Mouse (Mus musculus): Measurements from ENCODE around the gene Btk. TPM values are rescaled to one million over a fixed set of nuclear protein-coding genes. Genes with fewer than 3 reads are reported as not detected.
"Not testable (repeated sequence)": the region's sequence is repeated elsewhere in the genome, so short reads cannot be mapped to it uniquely, and the experiment has no call there.

Btk gene
- polyA plus RNA-seq, 1 experiment from 2014 or later = 1.2 TPM

DNA sequence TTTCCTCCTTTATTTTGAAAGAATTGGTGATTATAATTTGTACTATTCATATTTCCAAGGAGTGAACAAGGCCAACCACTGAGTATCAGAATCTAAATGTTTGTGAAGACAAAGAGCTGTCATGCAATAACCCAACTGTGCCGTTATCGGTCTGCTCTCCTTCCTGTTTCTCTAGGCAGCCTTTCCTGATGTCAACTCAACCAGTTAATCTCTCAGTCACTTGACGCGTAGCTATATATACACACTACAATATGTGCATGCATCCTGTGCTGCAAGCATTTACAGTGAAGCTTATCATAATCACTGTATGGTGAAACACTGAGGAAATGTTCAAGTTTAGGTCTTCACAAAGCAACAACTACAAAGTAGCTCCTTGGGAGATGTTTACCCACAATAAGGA, 19.0 kb downstream of the Btk start:
- no peak overlapping the region for H3K27ac ChIP-seq
- no peaks in the 10 kb centered on the region for H3K36me3 ChIP-seq
- no peaks in the 10 kb centered on the region for H3K4me1 ChIP-seq
- H3K9me3 ChIP-seq = no peaks in the 10 kb centered on the region
- no peak overlapping the region for H3K4me2 ChIP-seq (replicated peaks)
- ATAC-seq (ENCODE audit: low FRiP score, low read depth) = no peak
- no peak overlapping the region for H3K4me3 ChIP-seq
- no peak overlapping the region for H3K9ac ChIP-seq
- 83% methylated on average over 4 of the region's 4 CpGs for WGBS
- H3K27me3 ChIP-seq (replicated peaks) = no peaks in the 10 kb centered on the region

DNA sequence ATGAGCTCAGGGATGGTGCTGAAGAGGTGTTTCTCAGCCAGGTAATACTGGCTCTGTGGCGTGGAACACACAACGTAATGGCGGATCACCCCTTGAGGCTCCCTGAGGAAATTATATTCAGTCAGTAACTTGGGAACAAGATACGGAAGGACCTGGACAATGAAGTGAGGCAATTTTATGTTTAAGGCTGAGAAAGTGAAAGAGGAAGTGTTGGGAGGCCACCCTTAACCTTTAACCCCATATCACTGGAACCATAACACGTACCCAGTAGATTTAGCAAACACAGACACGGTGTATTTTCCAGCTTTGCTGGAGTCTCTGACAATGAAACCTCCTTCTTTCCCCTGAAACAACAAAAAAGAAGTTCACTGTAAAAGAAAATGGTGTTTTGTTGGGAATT, 28.9 kb downstream of the Btk start:
- Histone ChIP-seq H3K36me3 (no peaks in the 10 kb centered on the region), H3K4me3 (no peak overlapping the region), H3K9ac (no peak overlapping the region), H3K4me2 (replicated peaks) (no peak overlapping the region), H3K27ac (no peak overlapping the region), H3K4me1 (no peaks in the 10 kb centered on the region), H3K9me3 (no peaks in the 10 kb centered on the region), H3K27me3 (replicated peaks) (no peaks in the 10 kb centered on the region)
- ATAC-seq (ENCODE audit: low FRiP score, low read depth) = no peak
- 81% methylated on average over 6 of the region's 6 CpGs for WGBS

- 82% methylated on average over 4 of the region's 4 CpGs for WGBS
- ATAC-seq (ENCODE audit: low FRiP score, low read depth) = no peak
These were observed 30.0 kb downstream of the Btk start for GRCm38 (mm10) chrX:134553326-134553725.

GRCm38 (mm10) chrX:134550903-134551302, 32.5 kb downstream of the Btk start:
- ATAC-seq (ENCODE audit: low FRiP score, low read depth) = no peak; the same call in 1 of the 2 replicates
- no peak overlapping the region for H3K4me2 ChIP-seq (replicated peaks)
- H3K9ac ChIP-seq = no peak overlapping the region
- no peak overlapping the region for H3K4me3 ChIP-seq
- no peaks in the 10 kb centered on the region for H3K36me3 ChIP-seq
- no peaks in the 10 kb centered on the region for H3K9me3 ChIP-seq
- H3K4me1 ChIP-seq = no peaks in the 10 kb centered on the region
- H3K27ac ChIP-seq = no peak overlapping the region
- WGBS = 27% methylated on average over 5 of the region's 5 CpGs
- H3K27me3 ChIP-seq (replicated peaks) = no peaks in the 10 kb centered on the region

More at GRCm38 (mm10) chrX:134553326-134553725, 30.0 kb downstream of the Btk start:
- no peak overlapping the region for H3K4me2 ChIP-seq (replicated peaks)
- no peaks in the 10 kb centered on the region for H3K27me3 ChIP-seq (replicated peaks)
- H3K4me1 ChIP-seq = no peaks in the 10 kb centered on the region
- H3K9me3 ChIP-seq = no peaks in the 10 kb centered on the region
- no peak overlapping the region for H3K27ac ChIP-seq
- no peaks in the 10 kb centered on the region for H3K36me3 ChIP-seq
- no peak overlapping the region for H3K4me3 ChIP-seq
- H3K9ac ChIP-seq = no peak overlapping the region

DNA sequence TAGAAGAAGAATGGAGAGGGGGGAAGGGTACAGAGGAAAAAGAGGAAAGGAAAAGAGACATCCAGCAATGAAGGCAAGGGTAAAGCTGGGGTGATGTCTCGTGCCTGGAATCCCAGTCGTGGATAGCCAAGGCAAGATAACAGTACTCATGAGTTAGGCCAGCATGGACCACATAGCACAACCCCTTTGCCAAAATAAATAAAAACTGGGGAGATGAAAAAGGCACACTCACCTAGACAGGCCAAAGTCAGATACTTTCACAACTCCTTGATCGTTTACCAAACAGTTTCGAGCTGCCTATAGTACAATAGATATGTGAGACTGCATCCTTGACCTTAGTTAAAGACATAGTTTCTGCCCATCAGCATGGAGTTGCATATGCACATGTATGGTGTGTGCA, 36.0 kb downstream of the Btk start:
- H3K9me3 ChIP-seq = no peaks in the 10 kb centered on the region
- H3K4me3 ChIP-seq = no peak overlapping the region
- no peak overlapping the region for H3K4me2 ChIP-seq (replicated peaks)
- no peaks in the 10 kb centered on the region for H3K4me1 ChIP-seq
- no peak for ATAC-seq (ENCODE audit: low FRiP score, low read depth)
- no peak overlapping the region for H3K27ac ChIP-seq
- no peak overlapping the region for H3K9ac ChIP-seq
- WGBS = 89% methylated on average over 4 of the region's 4 CpGs
- no peaks in the 10 kb centered on the region for H3K27me3 ChIP-seq (replicated peaks)
- H3K36me3 ChIP-seq = no peaks in the 10 kb centered on the region

DNA sequence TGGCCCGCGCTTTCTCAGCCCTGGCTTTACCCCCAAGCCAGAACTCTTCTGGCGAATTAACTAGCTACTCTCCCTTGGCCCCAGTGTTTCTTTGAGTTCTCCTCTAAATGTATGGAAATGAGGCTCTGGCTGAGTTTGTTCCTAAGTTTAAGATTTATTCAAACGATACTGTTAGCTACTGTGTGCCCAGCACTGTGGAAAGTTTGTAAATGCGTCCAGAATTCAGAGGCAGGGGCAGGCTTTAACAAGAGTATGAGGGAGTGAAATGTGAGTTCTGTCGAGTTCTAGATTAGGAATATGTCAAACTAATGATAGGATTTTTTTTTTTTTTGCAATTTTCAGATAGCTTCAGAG, 41.4 kb downstream of the Btk start:
- Histone ChIP-seq H3K36me3 (no peaks in the 10 kb centered on the region), H3K4me1 (no peaks in the 10 kb centered on the region), H3K9ac (peak overlapping the region; percentile 52), H3K27me3 (replicated peaks) (no peaks in the 10 kb centered on the region), H3K4me2 (replicated peaks) (peak overlapping the region; percentile 62), H3K9me3 (no peaks in the 10 kb centered on the region), H3K4me3 (peak overlapping the region; percentile 47), H3K27ac (no peak overlapping the region)
- 25% methylated on average over 6 of the region's 6 CpGs for WGBS
- 0 out of 2 replicates have a peak, but pooled peaks have one; percentile 27 for ATAC-seq (ENCODE audit: low FRiP score, low read depth)

- H3K9ac ChIP-seq = peak within 1 kb of the TSS; percentile 52
- no peak within 1 kb of the TSS for H3K27ac ChIP-seq
- H3K36me3 ChIP-seq = no peaks in the 10 kb centered on the region
- WGBS = 10% methylated on average over 54 of the region's 61 CpGs
- ATAC-seq (ENCODE audit: low FRiP score, low read depth) = peak; percentile 92
- H3K9me3 ChIP-seq = no peaks in the 10 kb centered on the region
- H3K4me2 ChIP-seq (replicated peaks) = peak within 1 kb of the TSS; percentile 62
- H3K4me1 ChIP-seq = no peaks in the 10 kb centered on the region
- H3K4me3 ChIP-seq = peak within 1 kb of the TSS; percentile 47
- no peaks in the 10 kb centered on the region for H3K27me3 ChIP-seq (replicated peaks)
These were observed 42.0 kb downstream of the Btk start, which contains the start of gene Timm8a1 for GRCm38 (mm10) chrX:134541145-134541954. TSS of gene Timm8a1 (minus strand) at chrX:134541865.

GRCm38 (mm10) chrX:134540414-134541135, 42.8 kb downstream of the Btk start:
- H3K4me2 ChIP-seq (replicated peaks) = peak overlapping the region; percentile 62
- peak overlapping the region; percentile 47 for H3K4me3 ChIP-seq
- H3K27me3 ChIP-seq (replicated peaks) = no peaks in the 10 kb centered on the region
- H3K9me3 ChIP-seq = no peaks in the 10 kb centered on the region
- ATAC-seq (ENCODE audit: low FRiP score, low read depth) = no peak
- H3K4me1 ChIP-seq = no peaks in the 10 kb centered on the region
- H3K36me3 ChIP-seq = no peaks in the 10 kb centered on the region
- 34% methylated on average over 12 of the region's 12 CpGs for WGBS
- H3K9ac ChIP-seq = peak overlapping the region; percentile 47
- H3K27ac ChIP-seq = no peak overlapping the region

- not testable (repeated sequence) for ATAC-seq (ENCODE audit: low FRiP score, low read depth); H3K4me1 ChIP-seq; H3K36me3 ChIP-seq; H3K4me2 ChIP-seq (replicated peaks); H3K4me3 ChIP-seq; H3K9me3 ChIP-seq; H3K9ac ChIP-seq; H3K27ac ChIP-seq; H3K27me3 ChIP-seq (replicated peaks)
- WGBS = 86% methylated on average over 10 of the region's 10 CpGs
These were observed 43.6 kb downstream of the Btk start for GRCm38 (mm10) chrX:134539795-134540194.

- H3K27me3 ChIP-seq (replicated peaks) = no peaks in the 10 kb centered on the region
- H3K9ac ChIP-seq = no peak overlapping the region
- no peak overlapping the region for H3K4me2 ChIP-seq (replicated peaks)
- H3K4me3 ChIP-seq = no peak overlapping the region
- H3K9me3 ChIP-seq = no peaks in the 10 kb centered on the region
- no peak overlapping the region for H3K27ac ChIP-seq
- no peaks in the 10 kb centered on the region for H3K4me1 ChIP-seq
- 78% methylated on average over 2 of the region's 2 CpGs for WGBS
- no peaks in the 10 kb centered on the region for H3K36me3 ChIP-seq
- ATAC-seq (ENCODE audit: low FRiP score, low read depth) = no peak
These were observed 50.0 kb downstream of the Btk start for GRCm38 (mm10) chrX:134533346-134533745.

- Histone ChIP-seq H3K4me3 (no peak overlapping the region), H3K9ac (no peak overlapping the region)
These were observed 58.1 kb downstream of the Btk start for GRCm38 (mm10) chrX:134525260-134525659.

GRCm38 (mm10) chrX:134523772-134524171, 59.6 kb downstream of the Btk start:
- Histone ChIP-seq H3K9ac (no peak overlapping the region), H3K27me3 (replicated peaks) (no peaks in the 10 kb centered on the region)
- 78% methylated on average over 4 of the region's 4 CpGs for WGBS

More at GRCm38 (mm10) chrX:134525260-134525659, 58.1 kb downstream of the Btk start:
- Histone ChIP-seq H3K4me1 (no peaks in the 10 kb centered on the region), H3K27ac (no peak overlapping the region), H3K27me3 (replicated peaks) (no peaks in the 10 kb centered on the region), H3K9me3 (no peaks in the 10 kb centered on the region), H3K4me2 (replicated peaks) (no peak overlapping the region), H3K36me3 (no peaks in the 10 kb centered on the region)
- WGBS = 80% methylated on average over 4 of the region's 4 CpGs
- ATAC-seq (ENCODE audit: low FRiP score, low read depth) = no peak

More at GRCm38 (mm10) chrX:134523772-134524171, 59.6 kb downstream of the Btk start:
- no peak for ATAC-seq (ENCODE audit: low FRiP score, low read depth)
- no peak overlapping the region for H3K4me2 ChIP-seq (replicated peaks)
- H3K9me3 ChIP-seq = no peaks in the 10 kb centered on the region
- no peaks in the 10 kb centered on the region for H3K4me1 ChIP-seq
- no peaks in the 10 kb centered on the region for H3K36me3 ChIP-seq
- no peak overlapping the region for H3K4me3 ChIP-seq
- no peak overlapping the region for H3K27ac ChIP-seq
